Mouse (Mus musculus): ENCODE measurements around the gene Med12l.

Med12l gene

GRCm38 (mm10) chr3:59141507-59142305, 136.1 kb downstream of the Med12l start:
- no peak for DNase-seq

- no peak for DNase-seq
Measured at GRCm38 (mm10) chr3:59145194-59145593, 139.6 kb downstream of the Med12l start.

GRCm38 (mm10) chr3:59149646-59150045, 144.0 kb downstream of the Med12l start:
- no peak for DNase-seq

GRCm38 (mm10) chr3:59150624-59151023, 145.0 kb downstream of the Med12l start:
- no peak for DNase-seq

- DNase-seq, result no peak
Measured at GRCm38 (mm10) chr3:59153424-59153823, 147.8 kb downstream of the Med12l start, which contains the start of gene P2ry14. P2ry14 (minus strand) TSS chr3:59153618.

GRCm38 (mm10) chr3:59154888-59155287, 149.3 kb downstream of the Med12l start:
- no peak for DNase-seq

GRCm38 (mm10) chr3:59155404-59155803, 149.8 kb downstream of the Med12l start:
- DNase-seq, result no peak

- DNase-seq, result no peak
Measured at GRCm38 (mm10) chr3:59157048-59157447, 151.4 kb downstream of the Med12l start.

GRCm38 (mm10) chr3:59160465-59160864, 154.8 kb downstream of the Med12l start:
- no peak for DNase-seq

- no peak for DNase-seq
Measured at GRCm38 (mm10) chr3:59167417-59168054, 161.9 kb downstream of the Med12l start.

- no peak for DNase-seq
Measured at GRCm38 (mm10) chr3:59168476-59168875, 162.9 kb downstream of the Med12l start.

GRCm38 (mm10) chr3:59169215-59169614, 163.6 kb downstream of the Med12l start:
- no peak for DNase-seq

- no peak for DNase-seq
Measured at GRCm38 (mm10) chr3:59169921-59170627, 164.4 kb downstream of the Med12l start.

- peak; percentile 52 for DNase-seq
Measured at GRCm38 (mm10) chr3:59174426-59175154, 169.0 kb downstream of the Med12l start.

- DNase-seq, result peak; percentile 71
Measured at GRCm38 (mm10) chr3:59175234-59175633, 169.6 kb downstream of the Med12l start.

- DNase-seq, result no peak
Measured at GRCm38 (mm10) chr3:59176871-59177270, 171.2 kb downstream of the Med12l start.

- no peak for DNase-seq
Measured at GRCm38 (mm10) chr3:59181134-59181533, 175.5 kb downstream of the Med12l start.

- DNase-seq, result no peak
Measured at GRCm38 (mm10) chr3:59182129-59182528, 176.5 kb downstream of the Med12l start.

GRCm38 (mm10) chr3:59185662-59186061, 180.0 kb downstream of the Med12l start:
- DNase-seq, result no peak

GRCm38 (mm10) chr3:59187336-59187735, 181.7 kb downstream of the Med12l start:
- DNase-seq, result no peak

- DNase-seq, result no peak
Measured at GRCm38 (mm10) chr3:59191674-59192073, 186.0 kb downstream of the Med12l start.

- no peak for DNase-seq
Measured at GRCm38 (mm10) chr3:59194099-59194498, 188.5 kb downstream of the Med12l start.

GRCm38 (mm10) chr3:59194938-59195337, 189.3 kb downstream of the Med12l start, which contains the start of gene Gpr87:
Gpr87 (minus strand) TSS chr3:59195104.
- no peak for DNase-seq
